Mouse (Mus musculus) myocyte (in vitro differentiated cells): Measurements from ENCODE around the gene Ncam1.

Experiments
- POLR2A ChIP-seq: IDR thresholded peaks from one replicate; pipeline ENCODE4 v1.6.1; 2011; ENCODE audit warnings: low read depth, mild to moderate bottlenecking, control low read depth, moderate library complexity; ENCODE audit not compliant: insufficient read length
- REST ChIP-seq: IDR thresholded peaks from one replicate; pipeline ENCODE4 v1.6.1; 2011; ENCODE audit warnings: mild to moderate bottlenecking, control low read depth, moderate library complexity; ENCODE audit not compliant: insufficient read depth, insufficient read length
- TCF3 ChIP-seq: IDR thresholded peaks from one replicate; pipeline ENCODE4 v1.6.1; 2011; ENCODE audit warnings: low read depth, control low read depth; ENCODE audit not compliant: insufficient read length

DNA sequence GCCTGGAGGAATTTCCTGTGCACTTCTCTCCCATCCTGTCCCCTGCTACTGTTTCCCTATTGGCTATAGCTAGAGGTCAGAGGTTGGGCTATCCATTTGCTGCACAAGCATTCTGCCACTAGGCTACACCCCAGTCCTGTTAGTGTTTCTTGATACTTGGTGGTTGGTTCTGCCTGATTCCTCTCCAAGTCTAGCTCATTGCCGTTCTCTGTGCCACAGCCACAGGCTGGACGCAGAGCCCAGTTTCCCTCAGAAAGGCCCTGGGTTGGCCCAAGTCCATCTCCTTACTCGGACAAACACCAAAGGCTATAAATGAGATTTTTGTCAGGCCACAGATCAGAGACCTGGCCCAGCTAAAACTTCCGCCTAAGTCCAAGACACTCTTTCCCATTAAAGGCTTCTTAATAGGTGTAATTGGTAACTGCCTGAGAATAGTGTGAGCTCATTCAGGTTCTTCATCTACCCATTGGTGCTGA lies 140.3 kb downstream of the Ncam1 start:
- no peak for TF ChIP-seq POLR2A
- TF ChIP-seq TCF3 = no peak
- TF ChIP-seq REST = no peak
